Mouse (Mus musculus): ENCODE measurements at regions not wholly inside any gene's neighbourhood (a gene's known extent, or its start where the extent isn't known, plus 50 kb on each side); places are given as distances from the start of the nearest gene placed in this dataset.

GRCm38 (mm10) chr11:15308457-15308856 is 709.4 kb downstream of the Pom121l12 start:
- no peak for TF ChIP-seq CTCF (IDR thresholded peaks at IDR 0.05; ENCODE audit: extremely low read depth, insufficient read length, insufficient replicate concordance, low read depth, low read length)
- no peak for TF ChIP-seq POLR2A (IDR thresholded peaks at IDR 0.05; ENCODE audit: low read depth, low read length)
